Mouse (Mus musculus) cortical plate, adult 2 months (tissue): Measurements from ENCODE around the gene Arpin. TPM values are rescaled to one million over a fixed set of nuclear protein-coding genes. Genes with fewer than 3 reads are reported as not detected.

ENCODE experiments used
- H3K27ac ChIP-seq: fragments of 200-500 bp; 2 replicates; pipeline ENCODE4 v1.5.1; 2012; ENCODE audit warnings: low read length, control low read depth, inconsistent platforms; ENCODE audit not compliant: insufficient read depth
- H3K4me1 ChIP-seq: fragments of 200-500 bp; 2 replicates; pipeline ENCODE4 v1.6.1; 2011; ENCODE audit warnings: low read length; ENCODE audit not compliant: control insufficient read depth, insufficient read depth
- H3K4me3 ChIP-seq: fragments of 200-500 bp; 2 replicates; pipeline ENCODE4 v1.5.1; 2011; ENCODE audit warnings: mild to moderate bottlenecking, low read length, control low read depth; ENCODE audit not compliant: insufficient read depth
- CTCF ChIP-seq: fragments of 200-500 bp; IDR thresholded peaks from 2 replicates; pipeline ENCODE4 v1.5.1; 2011; ENCODE audit warnings: mild to moderate bottlenecking, control low read depth, low read length; ENCODE audit not compliant: insufficient read depth; ENCODE audit errors: extremely low read depth
- POLR2A ChIP-seq: fragments of 200-500 bp; IDR thresholded peaks from 2 replicates; pipeline ENCODE4 v1.6.1; 2011; ENCODE audit warnings: mild to moderate bottlenecking, low read length, control low read depth; ENCODE audit not compliant: insufficient read depth; ENCODE audit errors: extremely low read depth
- polyA plus RNA-seq: library from polyadenylated mRNA; depleted of rRNA; stranded (reverse); fragments of >200 nt; gene quantifications from 2 replicates; pipeline ENCODE4 v1.2.3, GENCODE M21; 2012

Gene Arpin
- polyA plus RNA-seq, 1 experiment: 13.8 TPM

GRCm38 (mm10) chr7:79935511-79936205 lies 499 bp upstream of the Arpin start:
- Histone ChIP-seq H3K4me1 (peaks cover 5% of the 10 kb centered on the region), H3K27ac (peak overlapping the region; percentile 77), H3K4me3 (peak overlapping the region; percentile 74)
- 0 out of 2 replicates have a peak, but pooled peaks have one; percentile 37 for TF ChIP-seq POLR2A
- no peak for TF ChIP-seq CTCF

- peak overlapping the region; percentile 74 for H3K4me3 ChIP-seq
- TF ChIP-seq CTCF: no peak
- TF ChIP-seq POLR2A: no peak
- no peak overlapping the region for H3K27ac ChIP-seq
- H3K4me1 ChIP-seq: peaks cover 5% of the 10 kb centered on the region
Observed at GRCm38 (mm10) chr7:79934461-79934860, 698 bp downstream of the Arpin start.

GRCm38 (mm10) chr7:79928516-79929052 lies 6.6 kb downstream of the Arpin start:
- no peak overlapping the region for H3K27ac ChIP-seq

GRCm38 (mm10) chr7:79920344-79920983 lies 14.7 kb downstream of the Arpin start, which contains the start of gene Ap3s2:
TSS of gene Ap3s2 (minus strand) at chr7:79920649.
- TF ChIP-seq POLR2A: peak; percentile 57; the same call in 1 of the 2 replicates
- no peak for TF ChIP-seq CTCF
- Histone ChIP-seq H3K4me3 (peak within 1 kb of the TSS; percentile 74), H3K27ac (peak within 1 kb of the TSS; percentile 65; the same call in 1 of the 2 replicates), H3K4me1 (no peaks in the 10 kb centered on the region)

More at GRCm38 (mm10) chr7:79928516-79929052, 6.6 kb downstream of the Arpin start:
- Histone ChIP-seq H3K4me1 (no peaks in the 10 kb centered on the region), H3K4me3 (no peak overlapping the region)
- TF ChIP-seq CTCF (no peak), POLR2A (no peak)

GRCm38 (mm10) chr7:79914556-79914955 lies 20.6 kb downstream of the Arpin start:
- Histone ChIP-seq H3K27ac (no peak overlapping the region), H3K4me3 (no peak overlapping the region), H3K4me1 (no peaks in the 10 kb centered on the region)
- TF ChIP-seq POLR2A: no peak
- peak; percentile 55 for TF ChIP-seq CTCF

GRCm38 (mm10) chr7:79907356-79907755 lies 27.8 kb downstream of the Arpin start:
- Histone ChIP-seq H3K4me3 (no peak overlapping the region), H3K27ac (no peak overlapping the region), H3K4me1 (no peaks in the 10 kb centered on the region)
- TF ChIP-seq POLR2A: no peak
- no peak for TF ChIP-seq CTCF

GRCm38 (mm10) chr7:79906914-79907313 lies 28.2 kb downstream of the Arpin start:
- TF ChIP-seq CTCF: no peak
- no peak for TF ChIP-seq POLR2A

GRCm38 (mm10) chr7:79905193-79905592 lies 30.0 kb downstream of the Arpin start:
- TF ChIP-seq CTCF (no peak), POLR2A (no peak)
- Histone ChIP-seq H3K27ac (no peak overlapping the region), H3K4me3 (no peak overlapping the region), H3K4me1 (no peaks in the 10 kb centered on the region)

More at GRCm38 (mm10) chr7:79906914-79907313, 28.2 kb downstream of the Arpin start:
- H3K4me3 ChIP-seq: no peak overlapping the region
- H3K27ac ChIP-seq: no peak overlapping the region
- no peaks in the 10 kb centered on the region for H3K4me1 ChIP-seq

GRCm38 (mm10) chr7:79903160-79903792 lies 31.9 kb downstream of the Arpin start:
- Histone ChIP-seq H3K4me1 (no peaks in the 10 kb centered on the region), H3K4me3 (no peak overlapping the region), H3K27ac (no peak overlapping the region)
- TF ChIP-seq POLR2A: no peak
- no peak for TF ChIP-seq CTCF

GRCm38 (mm10) chr7:79900753-79901152 lies 34.4 kb downstream of the Arpin start:
- H3K4me3 ChIP-seq: no peak overlapping the region
- TF ChIP-seq POLR2A (no peak), CTCF (no peak)
- H3K4me1 ChIP-seq: no peaks in the 10 kb centered on the region
- no peak overlapping the region for H3K27ac ChIP-seq

- Histone ChIP-seq H3K4me3 (no peak overlapping the region), H3K27ac (no peak overlapping the region), H3K4me1 (no peaks in the 10 kb centered on the region)
- TF ChIP-seq CTCF: no peak
- TF ChIP-seq POLR2A: no peak
Observed at GRCm38 (mm10) chr7:79895225-79895624, 39.9 kb downstream of the Arpin start.
